Mouse (Mus musculus) erythroblast, embryonic 14.5 days (primary cell): ENCODE measurements around the gene Nrp1.

ENCODE experiments used
- GATA1 ChIP-seq: IDR thresholded peaks from 2 replicates; pipeline ENCODE4 v1.6.1; 2012; ENCODE audit warnings: low read length, inconsistent platforms, mixed read lengths
- TAL1 ChIP-seq: IDR thresholded peaks from 3 replicates; pipeline ENCODE4 v1.6.1; 2012; ENCODE audit warnings: low read length, inconsistent platforms, mixed read lengths

DNA sequence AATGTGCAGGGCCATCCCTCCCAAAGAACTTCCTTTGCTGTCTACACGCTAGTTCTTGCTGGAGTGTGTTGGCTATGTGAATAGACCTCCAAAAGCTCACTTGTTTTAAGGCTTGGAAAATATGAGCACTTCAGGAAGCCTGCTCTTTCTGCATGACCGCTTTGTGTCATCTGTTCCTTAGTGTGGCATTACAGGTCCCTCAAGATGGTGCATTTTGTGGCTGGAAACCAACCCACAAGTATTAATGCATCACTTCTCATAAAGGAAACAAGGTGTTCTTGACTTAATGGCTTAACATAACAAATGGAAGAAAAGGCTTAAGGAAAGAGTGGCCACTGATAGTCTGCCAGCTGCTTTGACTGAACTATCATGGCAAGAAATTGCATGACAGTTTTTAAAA, 5.6 kb upstream of the Nrp1 start:
- no peak for TF ChIP-seq GATA1
- TF ChIP-seq TAL1, result no peak
